Mouse (Mus musculus): ENCODE results near the gene Cilp2. TPM values are rescaled to one million over a fixed set of nuclear protein-coding genes. Genes with fewer than 3 reads are reported as not detected.
A peak's percentile ranks its signal among the peaks of the same experiment; 100 is the strongest.

The Cilp2 gene
- 0.17 and 0.36 TPM in 2 replicates for polyA plus RNA-seq (2015; fragmentation: Nextera tagmentation; extraction: Ambion mirVana)

DNA sequence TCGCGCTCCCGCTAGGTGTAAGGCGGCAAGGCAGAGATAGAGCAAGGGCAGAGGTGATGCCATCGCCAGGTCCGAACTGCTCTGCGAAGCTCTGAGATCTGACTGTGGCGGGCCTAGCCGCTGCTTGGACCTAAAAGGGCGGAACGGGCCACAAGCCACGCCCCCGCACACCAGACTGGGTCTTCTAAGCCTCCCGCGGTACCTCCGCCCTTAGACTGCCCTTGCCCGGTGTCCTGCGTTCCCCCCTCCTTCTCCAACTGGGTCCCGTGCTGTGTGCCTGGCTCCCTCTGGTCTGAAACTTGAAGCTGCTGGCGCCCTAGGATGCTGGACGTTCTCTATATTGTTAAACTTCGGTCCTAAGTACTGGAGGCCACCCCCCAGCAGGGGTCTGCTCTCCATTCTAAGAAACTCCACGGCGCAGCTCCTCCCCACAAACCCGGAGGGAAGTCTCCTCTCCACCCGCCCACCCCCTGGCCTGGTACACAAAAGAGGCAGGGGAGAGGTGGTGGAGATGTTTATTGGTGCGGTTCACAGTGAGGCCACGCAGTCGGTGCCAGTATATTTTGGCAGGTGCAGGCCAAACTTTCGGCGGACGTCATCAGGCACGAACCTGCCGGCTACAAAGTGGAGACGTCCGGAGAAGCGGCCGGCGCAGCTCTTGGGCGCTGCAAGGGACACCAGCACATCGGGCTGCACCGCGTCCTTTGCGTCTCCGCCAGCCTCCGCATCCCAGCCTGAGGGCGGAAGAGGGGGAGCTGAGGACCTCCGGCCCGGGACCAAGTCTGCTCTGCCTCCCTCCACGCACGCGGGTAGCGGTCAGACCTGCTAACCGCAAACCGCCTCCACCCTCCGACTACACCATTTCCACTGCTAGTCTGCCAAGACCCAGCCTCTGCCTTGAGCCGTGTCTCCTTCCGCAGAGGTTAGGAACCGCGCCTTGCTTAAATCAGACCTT, at the start of gene Cilp2:
TSS of gene Cilp2 (minus strand) at position 399 of the 955 bp plus-strand sequence.
- Histone ChIP-seq H3K27me3 (replicated peaks; ENCODE audit: insufficient read depth, low read length) (peaks cover 73% of the 10 kb centered on the region), H3K36me3 (ENCODE audit: insufficient read depth, low read length) (no peaks in the 10 kb centered on the region), H3K9ac (replicated peaks; ENCODE audit: low read depth) (no peak within 1 kb of the TSS), H3K9me3 (ENCODE audit: low read length) (no peaks in the 10 kb centered on the region), H3K27ac (ENCODE audit: low read length) (no peak within 1 kb of the TSS), H3K4me3 (ENCODE audit: low read depth, low read length) (peak within 1 kb of the TSS; percentile 8), H3K4me1 (ENCODE audit: insufficient read depth, low read depth, low read length) (peaks cover 7% of the 10 kb centered on the region; the same call in 1 of the 2 replicates), H3K4me2 (replicated peaks; ENCODE audit: low read depth, low read length) (peak within 1 kb of the TSS; percentile 49)
- ATAC-seq (peak; percentile 34), DNase-seq (ENCODE audit: low spot score) (peak; percentile 35)
- WGBS = 2% methylated on average over 57 of the region's 60 CpGs
- TF ChIP-seq EP300 (IDR thresholded peaks at IDR 0.05) (no peak), CTCF (IDR thresholded peaks at IDR 0.05) (no peak)

DNA sequence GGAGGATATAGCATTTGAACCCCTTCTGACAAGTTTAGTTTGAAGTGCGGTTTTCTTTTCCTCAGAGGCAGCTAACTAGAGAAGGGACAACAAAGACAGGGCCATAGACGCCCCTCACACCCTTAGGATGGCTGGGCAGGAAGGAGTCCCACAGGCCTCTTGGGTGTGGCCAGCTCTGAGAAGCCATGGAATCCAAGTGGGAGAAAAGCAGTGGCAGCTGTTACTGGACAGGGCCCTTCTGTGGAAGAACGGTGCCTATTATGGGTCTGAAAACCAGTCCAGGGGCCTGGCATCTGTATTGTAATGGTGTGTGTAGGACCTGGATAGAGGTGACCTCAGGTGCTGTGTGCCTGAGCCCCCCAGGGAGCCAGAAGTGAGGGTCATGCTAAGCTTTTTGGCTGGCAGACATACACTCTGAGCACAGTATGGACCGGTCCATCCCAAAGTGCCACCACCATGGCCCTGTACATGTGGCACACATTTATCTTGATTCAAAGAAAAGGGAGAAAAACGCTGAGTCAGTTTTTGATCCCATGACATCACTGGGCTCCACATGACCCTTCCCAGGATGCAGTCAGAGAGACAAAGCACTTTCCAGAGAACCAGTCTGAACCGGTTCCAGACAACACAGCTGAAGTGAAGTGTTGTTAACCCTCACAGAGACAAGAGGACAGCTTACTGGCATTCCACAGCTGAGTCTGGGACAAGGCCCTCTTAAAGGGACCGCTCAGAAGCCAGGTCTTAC, 48.7 kb upstream of the Cilp2 start:
- H3K4me1 ChIP-seq (ENCODE audit: insufficient read depth, low read depth, low read length) = peaks cover 18% of the 10 kb centered on the region
- peak; percentile 97 for DNase-seq (ENCODE audit: low spot score)
- no peak for TF ChIP-seq CTCF (IDR thresholded peaks at IDR 0.05)
- TF ChIP-seq EP300 (IDR thresholded peaks at IDR 0.05) = peak; percentile 88
- WGBS = 28% methylated on average over 7 of the region's 7 CpGs
- peaks cover 4% of the 10 kb centered on the region; the same call in 1 of the 2 replicates for H3K36me3 ChIP-seq (ENCODE audit: insufficient read depth, low read length)
- peak; percentile 95 for ATAC-seq
- no peaks in the 10 kb centered on the region for H3K27me3 ChIP-seq (replicated peaks; ENCODE audit: insufficient read depth, low read length)
- H3K4me2 ChIP-seq (replicated peaks; ENCODE audit: low read depth, low read length) = no peak overlapping the region
- no peak overlapping the region for H3K9ac ChIP-seq (replicated peaks; ENCODE audit: low read depth)
- peak overlapping the region; percentile 84 for H3K27ac ChIP-seq (ENCODE audit: low read length)
- H3K4me3 ChIP-seq (ENCODE audit: low read depth, low read length) = no peak overlapping the region
- no peaks in the 10 kb centered on the region for H3K9me3 ChIP-seq (ENCODE audit: low read length)

DNA sequence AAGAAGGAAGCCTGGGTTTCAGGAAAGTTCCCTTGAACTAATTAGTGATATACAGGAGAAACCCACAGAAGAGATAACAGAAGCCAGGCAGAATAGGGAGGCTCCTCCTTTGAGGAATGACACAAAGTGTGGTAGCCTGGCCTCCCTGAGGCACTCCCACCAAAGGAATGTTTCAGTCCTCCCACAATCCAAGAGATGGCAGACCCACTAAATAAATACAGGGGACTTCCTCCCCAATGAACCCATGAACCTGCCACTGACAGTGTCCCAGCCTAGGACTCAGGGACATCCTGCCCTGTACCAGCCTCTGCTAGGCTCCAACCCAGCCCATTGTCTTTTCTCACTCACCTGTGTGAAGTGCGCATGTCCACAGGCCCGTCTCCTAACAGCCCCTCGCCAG, 47.9 kb upstream of the Cilp2 start:
- H3K36me3 ChIP-seq (ENCODE audit: insufficient read depth, low read length) = peaks cover 4% of the 10 kb centered on the region; the same call in 1 of the 2 replicates
- 74% methylated on average over 3 of the region's 3 CpGs for WGBS
- no peak overlapping the region for H3K4me3 ChIP-seq (ENCODE audit: low read depth, low read length)
- DNase-seq (ENCODE audit: low spot score) (no peak), ATAC-seq (no peak)
- H3K27ac ChIP-seq (ENCODE audit: low read length) = peak overlapping the region; percentile 84
- no peaks in the 10 kb centered on the region for H3K9me3 ChIP-seq (ENCODE audit: low read length)
- H3K4me1 ChIP-seq (ENCODE audit: insufficient read depth, low read depth, low read length) = peaks cover 18% of the 10 kb centered on the region
- H3K4me2 ChIP-seq (replicated peaks; ENCODE audit: low read depth, low read length) = no peak overlapping the region
- no peak overlapping the region for H3K9ac ChIP-seq (replicated peaks; ENCODE audit: low read depth)
- no peaks in the 10 kb centered on the region for H3K27me3 ChIP-seq (replicated peaks; ENCODE audit: insufficient read depth, low read length)
- TF ChIP-seq EP300 (IDR thresholded peaks at IDR 0.05) = no peak
- no peak for TF ChIP-seq CTCF (IDR thresholded peaks at IDR 0.05)

DNA sequence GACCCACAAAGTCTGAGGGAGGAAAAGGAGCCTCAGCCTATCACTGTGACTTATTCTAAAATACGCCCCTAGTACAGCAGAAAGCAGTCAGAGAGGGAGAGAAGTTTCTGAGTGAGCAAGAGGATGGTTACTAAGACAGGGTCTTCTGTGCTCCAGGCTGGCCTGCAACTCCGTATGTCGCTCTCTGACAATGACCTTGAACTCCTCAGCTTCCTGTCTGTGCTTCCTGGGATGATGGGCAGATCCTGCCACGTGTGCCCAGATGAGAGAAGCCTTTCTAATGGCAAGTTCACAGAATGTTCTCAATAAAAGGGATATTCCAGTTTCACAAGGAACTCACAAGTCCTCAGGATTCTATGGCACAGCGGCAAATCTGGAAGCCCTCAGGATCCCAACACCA, 47.1 kb upstream of the Cilp2 start:
- DNase-seq (ENCODE audit: low spot score) = no peak
- no peaks in the 10 kb centered on the region for H3K27me3 ChIP-seq (replicated peaks; ENCODE audit: insufficient read depth, low read length)
- no peaks in the 10 kb centered on the region for H3K9me3 ChIP-seq (ENCODE audit: low read length)
- no peak overlapping the region for H3K4me3 ChIP-seq (ENCODE audit: low read depth, low read length)
- no peak for ATAC-seq
- TF ChIP-seq CTCF (IDR thresholded peaks at IDR 0.05) = no peak
- H3K9ac ChIP-seq (replicated peaks; ENCODE audit: low read depth) = no peak overlapping the region
- no peak overlapping the region for H3K27ac ChIP-seq (ENCODE audit: low read length)
- H3K36me3 ChIP-seq (ENCODE audit: insufficient read depth, low read length) = peaks cover 4% of the 10 kb centered on the region; the same call in 1 of the 2 replicates
- H3K4me2 ChIP-seq (replicated peaks; ENCODE audit: low read depth, low read length) = no peak overlapping the region
- WGBS = 73% methylated on average over 5 of the region's 5 CpGs
- peaks cover 18% of the 10 kb centered on the region for H3K4me1 ChIP-seq (ENCODE audit: insufficient read depth, low read depth, low read length)

DNA sequence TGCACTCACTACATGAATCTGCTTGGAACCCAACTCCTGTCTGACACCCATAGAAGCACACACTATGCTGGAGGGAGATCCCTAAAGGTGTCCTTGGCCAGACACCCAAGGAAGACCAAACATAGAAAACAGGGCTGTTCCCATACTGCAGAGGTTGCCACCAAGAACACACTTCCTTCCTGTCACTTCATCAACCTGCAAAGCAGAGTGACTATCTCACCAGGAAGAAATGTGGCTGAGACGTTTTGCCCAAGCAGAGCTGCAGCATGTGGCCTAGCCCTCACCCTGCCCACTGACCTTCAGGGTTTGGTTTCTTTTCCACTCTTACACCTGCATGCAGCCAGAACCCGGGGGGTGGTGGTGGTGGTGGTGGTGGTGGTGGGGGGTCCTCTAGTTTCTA, 46.3 kb upstream of the Cilp2 start:
- 56% methylated on average over 2 of the region's 2 CpGs for WGBS
- Histone ChIP-seq H3K4me1 (ENCODE audit: insufficient read depth, low read depth, low read length) (peaks cover 14% of the 10 kb centered on the region), H3K27me3 (replicated peaks; ENCODE audit: insufficient read depth, low read length) (no peaks in the 10 kb centered on the region), H3K4me2 (replicated peaks; ENCODE audit: low read depth, low read length) (no peak overlapping the region), H3K9ac (replicated peaks; ENCODE audit: low read depth) (no peak overlapping the region), H3K36me3 (ENCODE audit: insufficient read depth, low read length) (peaks cover 4% of the 10 kb centered on the region), H3K9me3 (ENCODE audit: low read length) (no peaks in the 10 kb centered on the region), H3K4me3 (ENCODE audit: low read depth, low read length) (no peak overlapping the region), H3K27ac (ENCODE audit: low read length) (no peak overlapping the region)
- ATAC-seq (no peak), DNase-seq (ENCODE audit: low spot score) (no peak)
- no peak for TF ChIP-seq EP300 (IDR thresholded peaks at IDR 0.05)
- no peak for TF ChIP-seq CTCF (IDR thresholded peaks at IDR 0.05)

DNA sequence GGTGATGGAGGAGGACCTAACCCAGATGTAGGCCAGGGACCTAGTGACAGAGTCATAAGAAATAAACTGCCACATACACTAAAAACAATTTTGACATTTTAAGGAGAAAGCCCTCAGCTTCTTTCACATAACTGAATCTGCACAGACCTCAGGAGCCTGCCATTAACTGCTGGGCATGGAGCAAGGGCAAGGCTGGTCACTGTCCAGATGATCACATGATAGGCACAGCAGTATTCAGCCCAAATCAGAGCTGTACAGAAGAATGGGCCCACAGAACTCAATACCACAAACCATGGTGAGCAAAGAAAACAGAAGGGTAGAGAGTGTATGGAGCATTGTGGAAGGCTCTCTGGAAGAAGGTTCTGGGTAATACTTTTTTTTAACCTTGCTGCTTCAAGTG, 39.4 kb upstream of the Cilp2 start:
- DNase-seq (ENCODE audit: low spot score) (no peak), ATAC-seq (no peak)
- H3K9ac ChIP-seq (replicated peaks; ENCODE audit: low read depth) = no peak overlapping the region
- H3K4me3 ChIP-seq (ENCODE audit: low read depth, low read length) = no peak overlapping the region
- no peak overlapping the region for H3K27ac ChIP-seq (ENCODE audit: low read length)
- TF ChIP-seq EP300 (IDR thresholded peaks at IDR 0.05) (no peak), CTCF (IDR thresholded peaks at IDR 0.05) (no peak)
- no peaks in the 10 kb centered on the region; the same call in 1 of the 2 replicates for H3K36me3 ChIP-seq (ENCODE audit: insufficient read depth, low read length)
- no peak overlapping the region for H3K4me2 ChIP-seq (replicated peaks; ENCODE audit: low read depth, low read length)
- no peaks in the 10 kb centered on the region for H3K9me3 ChIP-seq (ENCODE audit: low read length)
- no peaks in the 10 kb centered on the region for H3K4me1 ChIP-seq (ENCODE audit: insufficient read depth, low read depth, low read length)
- H3K27me3 ChIP-seq (replicated peaks; ENCODE audit: insufficient read depth, low read length) = no peaks in the 10 kb centered on the region
